Mouse (Mus musculus) small intestine, adult 2 months (tissue): Measurements from ENCODE around the gene Lama4. TPM values are rescaled to one million over a fixed set of nuclear protein-coding genes. Genes with fewer than 3 reads are reported as not detected.

ENCODE experiments used
- H3K27ac ChIP-seq: fragments of 200-500 bp; 2 replicates; pipeline ENCODE4 v1.5.1; 2012; ENCODE audit warnings: low read depth, low read length, control low read depth, inconsistent platforms; ENCODE audit not compliant: insufficient read depth
- H3K27me3 ChIP-seq: fragments of 200-500 bp; 2 replicates; pipeline ENCODE4 v1.6.1; 2012; ENCODE audit warnings: mild to moderate bottlenecking, moderate library complexity, low read length, inconsistent platforms; ENCODE audit not compliant: control insufficient read depth, insufficient read depth
- H3K36me3 ChIP-seq: fragments of 200-500 bp; 2 replicates; pipeline ENCODE4 v1.6.1; 2012; ENCODE audit warnings: mild to moderate bottlenecking, low read length, control low read depth, inconsistent platforms; ENCODE audit not compliant: control insufficient read depth, insufficient read depth
- H3K4me1 ChIP-seq: fragments of 200-500 bp; 2 replicates; pipeline ENCODE4 v1.6.1; 2012; ENCODE audit warnings: low read length, inconsistent platforms, mixed read lengths; ENCODE audit not compliant: control insufficient read depth, insufficient read depth, insufficient read length
- H3K4me3 ChIP-seq: fragments of 200-500 bp; 2 replicates; pipeline ENCODE4 v1.5.1; 2012; ENCODE audit warnings: low read depth, mild to moderate bottlenecking, control low read depth, inconsistent platforms, low read length, moderate library complexity
- CTCF ChIP-seq: fragments of 200-500 bp; IDR thresholded peaks from 2 replicates; pipeline ENCODE4 v1.5.1; 2012; ENCODE audit warnings: low read depth, mild to moderate bottlenecking, control low read depth, inconsistent platforms, low read length, moderate library complexity, mixed read lengths; ENCODE audit not compliant: insufficient replicate concordance, insufficient read length; ENCODE audit errors: extremely low read depth
- POLR2A ChIP-seq: fragments of 200-500 bp; IDR thresholded peaks from 2 replicates; pipeline ENCODE4 v1.6.1; 2012; ENCODE audit warnings: low read depth, mild to moderate bottlenecking, control low read depth, inconsistent platforms, low read length, moderate library complexity
- WGBS: fragments of 180-500 bp; shearing (Covaris S2); methylation state at CpG from one replicate; pipeline ENCODE4 v1.1.7; 2018; 5-methylcytosine and 5-hydroxymethylcytosine counted together
- polyA plus RNA-seq: library from polyadenylated mRNA; depleted of rRNA; stranded (reverse); fragments of >200 nt; gene quantifications from 2 replicates; pipeline ENCODE4 v1.2.3, GENCODE M21; 2012

The Lama4 gene
- polyA plus RNA-seq, 1 experiment, result 8.9 TPM

GRCm38 (mm10) chr10:39104803-39105449 lies 139.6 kb downstream of the Lama4 start:
- no peak overlapping the region for H3K27ac ChIP-seq
- H3K4me1 ChIP-seq, result no peaks in the 10 kb centered on the region
- H3K27me3 ChIP-seq, result no peaks in the 10 kb centered on the region
- TF ChIP-seq CTCF (no peak), POLR2A (no peak)
- 82% methylated on average over 8 of the region's 8 CpGs for WGBS
- H3K36me3 ChIP-seq, result no peaks in the 10 kb centered on the region; the same call in 1 of the 2 replicates
- no peak overlapping the region for H3K4me3 ChIP-seq

GRCm38 (mm10) chr10:39106413-39106812 lies 141.1 kb downstream of the Lama4 start:
- Histone ChIP-seq H3K36me3 (no peaks in the 10 kb centered on the region; the same call in 1 of the 2 replicates), H3K4me3 (no peak overlapping the region), H3K27me3 (no peaks in the 10 kb centered on the region), H3K4me1 (no peaks in the 10 kb centered on the region), H3K27ac (no peak overlapping the region)
- 77% methylated on average over 3 of the region's 3 CpGs for WGBS
- TF ChIP-seq CTCF (no peak), POLR2A (no peak)

- TF ChIP-seq POLR2A, result no peak
- no peak for TF ChIP-seq CTCF
- Histone ChIP-seq H3K4me1 (no peaks in the 10 kb centered on the region), H3K4me3 (no peak overlapping the region), H3K27me3 (no peaks in the 10 kb centered on the region), H3K36me3 (no peaks in the 10 kb centered on the region; the same call in 1 of the 2 replicates), H3K27ac (no peak overlapping the region)
- WGBS, result 54% methylated on average over 4 of the region's 4 CpGs
Measured at GRCm38 (mm10) chr10:39106935-39107334, 141.6 kb downstream of the Lama4 start.

- 58% methylated on average over 10 of the region's 10 CpGs for WGBS
Measured at GRCm38 (mm10) chr10:39108837-39109488, 143.6 kb downstream of the Lama4 start.

GRCm38 (mm10) chr10:39109489-39109874 lies 144.2 kb downstream of the Lama4 start:
- Histone ChIP-seq H3K27ac (no peak overlapping the region), H3K36me3 (no peaks in the 10 kb centered on the region; the same call in 1 of the 2 replicates), H3K4me3 (no peak overlapping the region), H3K27me3 (no peaks in the 10 kb centered on the region), H3K4me1 (no peaks in the 10 kb centered on the region)
- 65% methylated on average over 4 of the region's 4 CpGs for WGBS
- TF ChIP-seq POLR2A (no peak), CTCF (no peak)

More at GRCm38 (mm10) chr10:39108837-39109488, 143.6 kb downstream of the Lama4 start:
- Histone ChIP-seq H3K36me3 (no peaks in the 10 kb centered on the region; the same call in 1 of the 2 replicates), H3K27me3 (no peaks in the 10 kb centered on the region), H3K27ac (no peak overlapping the region), H3K4me3 (no peak overlapping the region), H3K4me1 (no peaks in the 10 kb centered on the region)
- TF ChIP-seq CTCF (no peak), POLR2A (no peak)

GRCm38 (mm10) chr10:39121412-39121811 lies 156.1 kb downstream of the Lama4 start:
- no peaks in the 10 kb centered on the region for H3K27me3 ChIP-seq
- 25% methylated on average over 4 of the region's 4 CpGs for WGBS
- no peak for TF ChIP-seq POLR2A
- no peak for TF ChIP-seq CTCF
- H3K27ac ChIP-seq, result no peak overlapping the region
- H3K36me3 ChIP-seq, result no peaks in the 10 kb centered on the region
- H3K4me3 ChIP-seq, result no peak overlapping the region
- H3K4me1 ChIP-seq, result no peaks in the 10 kb centered on the region
